ENCODE assay signal across 16 mouse cellular contexts in the genomic region with DNA sequence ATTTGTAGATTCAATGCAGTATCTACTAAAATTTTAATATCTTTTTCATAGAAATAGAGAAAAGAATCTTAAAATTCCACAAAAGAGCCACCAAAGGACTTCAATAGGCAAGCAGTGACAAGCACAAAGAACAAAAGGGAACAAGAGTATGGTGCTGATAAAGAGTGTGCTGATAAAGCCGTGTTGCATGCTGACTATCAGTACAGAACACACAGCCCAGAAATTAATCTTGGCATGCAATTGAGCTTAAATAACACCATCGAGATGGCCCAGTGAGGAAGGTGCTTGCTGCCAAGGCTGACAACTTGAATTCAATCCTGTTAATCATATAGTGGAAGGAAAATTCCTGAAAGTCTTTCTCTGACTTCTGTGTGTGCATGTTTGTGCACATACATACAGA. TPM values are rescaled to one million over a fixed set of nuclear protein-coding genes. Genes with fewer than 3 reads are reported as not detected.
DNase-seq lines count a peak whose midpoint lies in the region; ATAC-seq lines count a peak whose summit lies in the region.
"Had no signal": no experiment of that assay in that cellular context is flagged by ENCODE, and none has a peak within 500 bp of the region (broad histone marks: within the 10 kb centered on the region; RNA-seq: fewer than 3 reads in every experiment).

No protein-coding gene starts in this region.

- no peak overlapping the region for H3K4me2 ChIP-seq in hindbrain, embryonic 16.5 days (ENCODE audit: low read length)
- H3K4me2 ChIP-seq in hindbrain, embryonic 13.5 days: no peak overlapping the region
- H3K4me2 ChIP-seq in liver, embryonic 15.5 days: peak overlapping the region; percentile 21; the same call in 1 of the 2 replicates
- H3K4me2 ChIP-seq: forebrain, embryonic 15.5 days; hindbrain, embryonic 12.5 days; lung, embryonic 14.5 days; neural tube, embryonic 13.5 days had no signal

- no peaks in the 10 kb centered on the region for H3K36me3 ChIP-seq in hindbrain, embryonic 16.5 days (ENCODE audit: control insufficient read depth, insufficient read depth, low read length)
- H3K36me3 ChIP-seq in hindbrain, embryonic 13.5 days: peaks cover 9% of the 10 kb centered on the region
- peaks cover 7% of the 10 kb centered on the region for H3K36me3 ChIP-seq in liver, embryonic 15.5 days (replicated peaks)
- H3K36me3 ChIP-seq: forebrain, embryonic 15.5 days had no signal

- WGBS in hindbrain, embryonic 16.5 days: 72% methylated on average over 2 of the region's 2 CpGs
- 77% methylated on average over 2 of the region's 2 CpGs for WGBS in hindbrain, embryonic 13.5 days
- 13% methylated on average over 2 of the region's 2 CpGs for WGBS in liver, embryonic 15.5 days (ENCODE audit: insufficient replicate concordance)

- H3K4me3 ChIP-seq in hindbrain, embryonic 16.5 days (ENCODE audit: low read length): no peak overlapping the region
- no peak overlapping the region for H3K4me3 ChIP-seq in hindbrain, embryonic 13.5 days
- H3K4me3 ChIP-seq in liver, embryonic 15.5 days (replicated peaks): no peak overlapping the region
- H3K4me3 ChIP-seq: forebrain, embryonic 15.5 days; hindbrain, embryonic 12.5 days; neural tube, embryonic 13.5 days had no signal

- no peak overlapping the region for H3K9ac ChIP-seq in hindbrain, embryonic 16.5 days (ENCODE audit: low read depth, low read length)
- no peak overlapping the region for H3K9ac ChIP-seq in hindbrain, embryonic 13.5 days
- no peak overlapping the region for H3K9ac ChIP-seq in liver, embryonic 15.5 days
- H3K9ac ChIP-seq: forebrain, embryonic 15.5 days; hindbrain, embryonic 12.5 days; lung, embryonic 14.5 days; neural tube, embryonic 13.5 days had no signal

- DNase-seq in MEL-GATA-1-ER (ENCODE audit: extremely low read depth, low read depth): peak; percentile 84
- peak; percentile 65 for DNase-seq in c-Kit-positive CD71-positive TER-119-negative erythroid progenitor cells, embryonic 14.5 days (ENCODE audit: low read depth)
- no peak for DNase-seq in adrenal gland, adult 18-20 months (ENCODE audit: low spot score in 2 of 2)
- DNase-seq in layer of hippocampus, adult 11-12 months (ENCODE audit: low spot score): no peak
- DNase-seq: cerebellum, adult 18-20 months; embryo, embryonic 11 days; lung, embryonic 14.5 days; spleen, adult 18-20 months; thymus, postnatal 14 days had no signal

- no peaks in the 10 kb centered on the region for H3K4me1 ChIP-seq in hindbrain, embryonic 16.5 days (ENCODE audit: control insufficient read depth, insufficient read depth, low read depth, low read length)
- H3K4me1 ChIP-seq in hindbrain, embryonic 13.5 days (replicated peaks): no peaks in the 10 kb centered on the region
- peaks cover 45% of the 10 kb centered on the region for H3K4me1 ChIP-seq in liver, embryonic 15.5 days (replicated peaks)
- H3K4me1 ChIP-seq: forebrain, embryonic 15.5 days; hindbrain, embryonic 12.5 days; neural tube, embryonic 13.5 days had no signal

- H3K9me3 ChIP-seq in hindbrain, embryonic 16.5 days (ENCODE audit: control insufficient read depth, low read length): no peaks in the 10 kb centered on the region
- no peaks in the 10 kb centered on the region for H3K9me3 ChIP-seq in hindbrain, embryonic 13.5 days
- no peaks in the 10 kb centered on the region for H3K9me3 ChIP-seq in liver, embryonic 15.5 days (replicated peaks)
- H3K9me3 ChIP-seq: forebrain, embryonic 15.5 days; hindbrain, embryonic 12.5 days; neural tube, embryonic 13.5 days had no signal

- peak; percentile 67; the same call in 1 of the 2 replicates for ATAC-seq in hindbrain, embryonic 16.5 days
- no peak for ATAC-seq in hindbrain, embryonic 13.5 days (ENCODE audit: low FRiP score)
- ATAC-seq in liver, embryonic 15.5 days (ENCODE audit: insufficient read depth): peak; percentile 77
- ATAC-seq: CD4-positive, CD25-positive, alpha-beta regulatory T cell, adult 4 months; forebrain, embryonic 15.5 days had no signal

- H3K27me3 ChIP-seq in hindbrain, embryonic 16.5 days (replicated peaks; ENCODE audit: control insufficient read depth, insufficient read depth, low read length): no peaks in the 10 kb centered on the region
- H3K27me3 ChIP-seq in hindbrain, embryonic 13.5 days: no peaks in the 10 kb centered on the region
- no peaks in the 10 kb centered on the region for H3K27me3 ChIP-seq in liver, embryonic 15.5 days
- H3K27me3 ChIP-seq: forebrain, embryonic 15.5 days; hindbrain, embryonic 12.5 days; neural tube, embryonic 13.5 days had no signal

- no peak overlapping the region for H3K27ac ChIP-seq in hindbrain, embryonic 16.5 days (ENCODE audit: low read depth, low read length)
- no peak overlapping the region for H3K27ac ChIP-seq in hindbrain, embryonic 13.5 days
- H3K27ac ChIP-seq in liver, embryonic 15.5 days (replicated peaks): peak overlapping the region; percentile 38
- H3K27ac ChIP-seq: forebrain, embryonic 15.5 days; hindbrain, embryonic 12.5 days; neural tube, embryonic 13.5 days had no signal

RNA-seq across cellular contexts. Expression of gene Mindy3, which starts 50.8 kb away (rescaled TPM):
- 46.0 and 46.1 TPM in 2 replicates for polyA plus RNA-seq in hindbrain, embryonic 16.5 days (2015; fragmentation: Nextera tagmentation; extraction: Ambion mirVana)
- 52.4 and 56.6 TPM in 2 replicates for polyA plus RNA-seq in hindbrain, embryonic 13.5 days (2015; fragmentation: Nextera tagmentation; extraction: Ambion mirVana)
- polyA plus RNA-seq in liver, embryonic 15.5 days (2015; fragmentation: Nextera tagmentation; extraction: Ambion mirVana): 14.0 and 15.3 TPM in 2 replicates
- total RNA-seq in adrenal gland, adult 18-20 months (2021): 10 to 100 TPM; 38.8 to 50.6 TPM

Comparison
In these comparisons a context has a peak if more than half of its experiments do, and no peak if none do; other contexts are left out.
1. DNase-seq: peak in MEL-GATA-1-ER (single experiment) and c-Kit-positive CD71-positive TER-119-negative erythroid progenitor cells, embryonic 14.5 days (single experiment); none in adrenal gland, adult 18-20 months (0 of 2) and layer of hippocampus, adult 11-12 months (single experiment).